Mouse (Mus musculus) MEL (cell line): ENCODE measurements around the gene Dlgap3.

Experiments used
- CTCF ChIP-seq, 3 experiments: IDR thresholded peaks in 2 of 3; conservative IDR thresholded peaks in 1 of 3; 2 replicates each; pipeline ENCODE4 v1.5.1; 2011 to 2012; ENCODE audit warnings: low read length in 3 of 3, low read depth in 2 of 3, mild to moderate bottlenecking in 2 of 3, improper control_type of control experiment in 1 of 3, inconsistent platforms in 1 of 3, mixed read lengths in 1 of 3, moderate library complexity in 1 of 3; ENCODE audit not compliant: control insufficient read depth in 1 of 3, insufficient read depth in 1 of 3, poor library complexity in 1 of 3, severe bottlenecking in 1 of 3
- E2F4 ChIP-seq: IDR thresholded peaks from 2 replicates; pipeline ENCODE4 v1.6.1; 2011; ENCODE audit warnings: low read depth, low read length, improper control_type of control experiment, borderline replicate concordance
- EP300 ChIP-seq, 2 experiments: IDR thresholded peaks; 2 replicates each; pipeline ENCODE4 v1.6.1; 2011; ENCODE audit warnings: improper control_type of control experiment in 2 of 2, low read length in 2 of 2, low read depth in 1 of 2, mild to moderate bottlenecking in 1 of 2
- GABPA ChIP-seq: IDR thresholded peaks from 2 replicates; pipeline ENCODE4 v1.6.1; 2012; ENCODE audit warnings: low read depth, mild to moderate bottlenecking, inconsistent platforms, low read length, improper control_type of control experiment, moderate library complexity
- HCFC1 ChIP-seq: IDR thresholded peaks from 2 replicates; pipeline ENCODE4 v1.6.1; 2012; ENCODE audit warnings: low read depth, mild to moderate bottlenecking, inconsistent platforms, low read length, improper control_type of control experiment, moderate library complexity
- KAT2A ChIP-seq: conservative IDR thresholded peaks from 2 replicates; pipeline ENCODE4 v1.6.1; 2012; ENCODE audit warnings: low read depth, low read length, improper control_type of control experiment, inconsistent platforms
- MEF2A ChIP-seq: IDR thresholded peaks from 2 replicates; pipeline ENCODE4 v1.6.1; 2014; ENCODE audit warnings: low read depth, mild to moderate bottlenecking, inconsistent platforms, low read length, improper control_type of control experiment; ENCODE audit not compliant: poor library complexity, insufficient replicate concordance, severe bottlenecking; ENCODE audit errors: extremely low read depth
- MXI1 ChIP-seq: IDR thresholded peaks from 2 replicates; pipeline ENCODE4 v1.6.1; 2011; ENCODE audit warnings: mild to moderate bottlenecking, low read depth, low read length, improper control_type of control experiment
- POLR2A ChIP-seq, 2 experiments: IDR thresholded peaks; 2 replicates each; pipeline ENCODE4 v1.6.1; 2011 to 2012; ENCODE audit warnings: low read length in 2 of 2, mild to moderate bottlenecking in 2 of 2, control low read depth in 1 of 2, improper control_type of control experiment in 1 of 2, low read depth in 1 of 2, moderate library complexity in 1 of 2; ENCODE audit not compliant: control insufficient read depth in 1 of 2, insufficient read depth in 1 of 2, poor library complexity in 1 of 2
- POLR2AphosphoS2 ChIP-seq: IDR thresholded peaks from 2 replicates; pipeline ENCODE4 v1.6.1; 2011; ENCODE audit warnings: low read length, improper control_type of control experiment
- POLR2AphosphoS5 ChIP-seq: IDR thresholded peaks from 2 replicates; pipeline ENCODE4 v1.6.1; 2012; ENCODE audit warnings: low read depth, borderline replicate concordance, mild to moderate bottlenecking, inconsistent platforms, low read length, moderate library complexity, mixed read lengths
- RAD21 ChIP-seq: IDR thresholded peaks from 2 replicates; pipeline ENCODE4 v1.6.1; 2011; ENCODE audit warnings: mild to moderate bottlenecking, low read depth, low read length, improper control_type of control experiment
- RCOR1 ChIP-seq: IDR thresholded peaks from 2 replicates; pipeline ENCODE4 v1.6.1; 2012; ENCODE audit warnings: low read depth, mild to moderate bottlenecking, inconsistent platforms, low read length, improper control_type of control experiment
- USF1 ChIP-seq: IDR thresholded peaks from 2 replicates; pipeline ENCODE4 v1.6.1; 2014; ENCODE audit warnings: low read depth, mild to moderate bottlenecking, inconsistent platforms, low read length, improper control_type of control experiment, moderate library complexity

DNA sequence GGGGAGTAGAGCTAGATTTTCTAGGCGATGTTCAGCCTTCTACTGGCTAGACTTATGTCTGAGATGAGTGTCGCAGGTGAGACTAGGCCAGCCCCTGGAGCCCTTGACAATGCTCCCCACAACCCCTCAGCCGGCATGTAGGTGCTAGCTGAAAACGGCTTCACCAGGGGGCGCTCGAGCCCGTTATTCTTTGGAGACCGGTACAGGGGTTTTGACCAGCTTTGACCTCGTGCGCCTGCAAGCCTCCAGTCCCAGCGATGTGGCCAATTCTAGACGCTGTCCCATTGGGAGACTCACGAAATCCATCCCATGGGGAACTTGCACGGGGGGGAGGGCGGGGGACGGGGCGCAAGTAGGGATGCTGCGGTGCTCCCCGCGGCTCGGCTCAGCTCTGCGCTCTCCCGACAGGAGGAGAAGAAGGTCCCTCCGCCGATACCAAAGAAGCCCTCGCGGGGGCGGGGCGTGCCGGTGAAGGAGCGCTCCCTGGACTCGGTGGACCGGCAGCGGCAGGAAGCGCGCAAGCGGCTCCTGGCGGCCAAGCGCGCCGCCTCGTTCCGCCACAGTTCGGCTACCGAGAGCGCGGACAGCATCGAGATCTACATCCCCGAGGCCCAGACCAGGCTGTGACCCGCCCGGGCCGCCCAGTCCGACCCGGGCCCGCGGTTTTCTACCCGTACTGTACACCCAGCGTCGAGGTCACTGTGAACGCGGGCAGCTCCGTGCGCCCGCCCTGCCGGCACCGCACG is 66.9 kb downstream of the Dlgap3 start:
- TF ChIP-seq POLR2A (IDR thresholded peaks at IDR 0.05; ENCODE audit: control insufficient read depth in 1 of 2, insufficient read depth in 1 of 2, low read depth in 1 of 2, low read length in 2 of 2, poor library complexity in 1 of 2) (no peak), MXI1 (no peak), EP300 (IDR thresholded peaks at IDR 0.05; ENCODE audit: low read depth in 1 of 2, low read length in 2 of 2) (no peak), POLR2AphosphoS5 (no peak), RAD21 (peak; percentile 22), CTCF (IDR thresholded peaks at IDR 0.05 in 2 of 3, conservative IDR thresholded peaks at IDR 0.05 in 1 of 3; ENCODE audit: control insufficient read depth in 1 of 3, insufficient read depth in 1 of 3, low read depth in 2 of 3, low read length in 3 of 3, poor library complexity in 1 of 3, severe bottlenecking in 1 of 3) (peak in 2 of 3 experiments; percentile 45 to 52; a peak in 5 of 6 replicates), HCFC1 (no peak), MEF2A (no peak), E2F4 (no peak), POLR2AphosphoS2 (no peak), KAT2A (no peak), USF1 (no peak), GABPA (no peak), RCOR1 (no peak)
